Comparison of ENCODE assay signal across 7 mouse cellular contexts in genomic region chr19:6398447-6399284, GRCm38 (mm10). TPM values are rescaled to one million over a fixed set of nuclear protein-coding genes. Genes with fewer than 3 reads are reported as not detected.
A peak's percentile ranks its signal among the peaks of the same experiment; 100 is the strongest.
DNase-seq lines count a peak whose midpoint lies in the region; ATAC-seq and TF ChIP-seq lines count a peak whose summit lies in the region.

No protein-coding gene starts in this region.

- H3K9ac ChIP-seq in liver, embryonic 14.5 days (replicated peaks) = peak overlapping the region; percentile 7; the same call in 1 of the 2 replicates

- no peaks in the 10 kb centered on the region for H3K9me3 ChIP-seq in liver, embryonic 14.5 days (ENCODE audit: control insufficient read depth, low read length)

- TF ChIP-seq EP300 in liver, embryonic 14.5 days (IDR thresholded peaks at IDR 0.05; ENCODE audit: low read depth) = no peak

- peak; percentile 81 for DNase-seq in R1 (ENCODE audit: low read depth, low spot score)
- DNase-seq in cerebellum, adult 9-10 months = peak; percentile 72
- peak; percentile 89 for DNase-seq in gastrocnemius, postnatal 25 days
- DNase-seq in induced T-regulatory cell, adult 2 months (ENCODE audit: low read depth) = peak; percentile 89
- no peak for DNase-seq in liver, embryonic 14.5 days (ENCODE audit: low read depth in 3 of 3, low spot score in 3 of 3)
- peak; percentile 52 for DNase-seq in neural tube, embryonic 10.5 days (ENCODE audit: extremely low spot score, low spot score)
- DNase-seq in thymus, postnatal 14 days = peak; percentile 96

- TF ChIP-seq CTCF in liver, embryonic 14.5 days (IDR thresholded peaks at IDR 0.05; ENCODE audit: low read depth) = no peak

- peak overlapping the region; percentile 50 to 58 for H3K4me3 ChIP-seq in liver, embryonic 14.5 days (ENCODE audit: insufficient read depth in 1 of 2, low read depth in 2 of 2, low read length in 2 of 2)

- H3K27ac ChIP-seq in liver, embryonic 14.5 days = no peak overlapping the region

- ATAC-seq in liver, embryonic 14.5 days (ENCODE audit: insufficient read depth) = peak; percentile 41

- H3K4me2 ChIP-seq in liver, embryonic 14.5 days (ENCODE audit: low read depth) = peak overlapping the region; percentile 79

- peaks cover 32% of the 10 kb centered on the region for H3K27me3 ChIP-seq in liver, embryonic 14.5 days (ENCODE audit: control insufficient read depth, insufficient read depth, low read length)

- 2% methylated on average over 39 of the region's 39 CpGs for WGBS in liver, embryonic 14.5 days (ENCODE audit: insufficient replicate concordance)

- H3K36me3 ChIP-seq in liver, embryonic 14.5 days (replicated peaks; ENCODE audit: control insufficient read depth, insufficient read depth, low read depth) = no peaks in the 10 kb centered on the region

- peaks cover 0 to 9% of the 10 kb centered on the region in 2 experiments; a peak in 2 of 4 replicates for H3K4me1 ChIP-seq in liver, embryonic 14.5 days (replicated peaks; ENCODE audit: control insufficient read depth in 2 of 2, insufficient read depth in 2 of 2, low read length in 1 of 2)

RNA-seq across cellular contexts. Expression of gene Rasgrp2, which starts 0.5 kb away (rescaled TPM):
- 10 to 100 TPM; 16.2 to 16.4 TPM for total RNA-seq in gastrocnemius, postnatal 25 days (2021)
- 64.1 and 74.5 TPM in 2 replicates for polyA plus RNA-seq in liver, embryonic 14.5 days (2012; rRNA removed)
- polyA plus RNA-seq in liver, embryonic 14.5 days (2014; fragmentation: Nextera tagmentation; extraction: Ambion mirVana) = 76.3 and 76.9 TPM in 2 replicates

RNA-seq across cellular contexts. Expression of gene Pygm, which starts 14.5 kb away (rescaled TPM):
- total RNA-seq in gastrocnemius, postnatal 25 days (2021) = 1,000 to 10,000 TPM; 5,552 to 6,904 TPM
- polyA plus RNA-seq in liver, embryonic 14.5 days (2012; rRNA removed) = 1.2 TPM in 2 replicates
- 1.2 and 1.3 TPM in 2 replicates for polyA plus RNA-seq in liver, embryonic 14.5 days (2014; fragmentation: Nextera tagmentation; extraction: Ambion mirVana)

RNA-seq across cellular contexts. Expression of gene Nrxn2, which starts 19.9 kb away (rescaled TPM):
- total RNA-seq in gastrocnemius, postnatal 25 days (2021) = 1 to 10 TPM in 1 of 2 experiments, under 1 TPM in 1; 0.91 to 1.4 TPM
- 0.46 and 0.74 TPM in 2 replicates for polyA plus RNA-seq in liver, embryonic 14.5 days (2012; rRNA removed)
- 0.27 and 0.47 TPM in 2 replicates for polyA plus RNA-seq in liver, embryonic 14.5 days (2014; fragmentation: Nextera tagmentation; extraction: Ambion mirVana)

RNA-seq across cellular contexts. Expression of gene Sf1, which starts 35.2 kb away (rescaled TPM):
- total RNA-seq in gastrocnemius, postnatal 25 days (2021) = 10 to 100 TPM; 65.5 to 75.2 TPM
- 57.4 and 60.9 TPM in 2 replicates for polyA plus RNA-seq in liver, embryonic 14.5 days (2012; rRNA removed)
- polyA plus RNA-seq in liver, embryonic 14.5 days (2014; fragmentation: Nextera tagmentation; extraction: Ambion mirVana) = 57.9 and 65.0 TPM in 2 replicates

RNA-seq across cellular contexts. Expression of gene Map4k2, which starts 57.7 kb away (rescaled TPM):
- total RNA-seq in gastrocnemius, postnatal 25 days (2021) = 10 to 100 TPM in 1 of 2 experiments, 1 to 10 TPM in 1; 9.2 to 14.6 TPM
- 15.9 and 17.6 TPM in 2 replicates for polyA plus RNA-seq in liver, embryonic 14.5 days (2012; rRNA removed)
- polyA plus RNA-seq in liver, embryonic 14.5 days (2014; fragmentation: Nextera tagmentation; extraction: Ambion mirVana) = 3.0 and 3.7 TPM in 2 replicates

Comparison
In these comparisons a context has a peak if more than half of its experiments do, and no peak if none do; other contexts are left out.
1. DNase-seq: peak in R1 (single experiment), cerebellum, adult 9-10 months (single experiment), gastrocnemius, postnatal 25 days (single experiment), induced T-regulatory cell, adult 2 months (single experiment), neural tube, embryonic 10.5 days (single experiment) and thymus, postnatal 14 days (single experiment); none in liver, embryonic 14.5 days (0 of 3).